Mouse (Mus musculus) left cerebral cortex, adult 18-20 months (tissue): ENCODE results near the gene Zfp11. TPM values are rescaled to one million over a fixed set of nuclear protein-coding genes. Genes with fewer than 3 reads are reported as not detected.
"Not testable (repeated sequence)": the region's sequence is repeated elsewhere in the genome, so short reads cannot be mapped to it uniquely, and the experiment has no call there.

Experiments used
- DNase-seq, 2 experiments: peaks; one replicate each; pipeline ENCODE4 v3.0.0; 2021 to 2022; ENCODE audit warnings: low spot score in 2 of 2, mixed read lengths in 1 of 2
- total RNA-seq, 2 experiments: library from RNA; stranded (reverse); gene quantifications; 2 replicates each; pipeline ENCODE4 v1.2.3; 2021

The Zfp11 gene
- total RNA-seq, 2 experiments from 2014 or later = 6.2 to 7.2 TPM

DNA sequence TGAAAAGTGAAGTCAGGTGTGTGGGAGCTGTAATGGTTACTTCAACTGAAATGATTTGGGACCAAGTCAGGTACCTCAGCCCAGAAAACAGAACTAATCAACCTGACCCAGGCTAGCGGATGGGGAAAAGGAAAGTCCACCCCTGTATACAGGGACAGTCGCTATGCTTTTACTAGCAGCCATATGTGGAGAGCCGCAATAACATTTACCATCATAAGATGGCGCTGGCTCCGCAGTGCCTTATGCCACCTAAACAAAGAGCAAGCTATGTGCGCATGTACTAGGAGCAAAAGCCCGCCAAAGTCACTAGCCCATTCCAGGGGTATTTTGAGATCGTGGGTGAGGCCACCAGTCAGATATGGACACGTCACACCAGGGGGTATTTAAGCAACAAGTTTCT is 49.3 kb downstream of the Zfp11 start:
- not testable (repeated sequence) for DNase-seq

DNA sequence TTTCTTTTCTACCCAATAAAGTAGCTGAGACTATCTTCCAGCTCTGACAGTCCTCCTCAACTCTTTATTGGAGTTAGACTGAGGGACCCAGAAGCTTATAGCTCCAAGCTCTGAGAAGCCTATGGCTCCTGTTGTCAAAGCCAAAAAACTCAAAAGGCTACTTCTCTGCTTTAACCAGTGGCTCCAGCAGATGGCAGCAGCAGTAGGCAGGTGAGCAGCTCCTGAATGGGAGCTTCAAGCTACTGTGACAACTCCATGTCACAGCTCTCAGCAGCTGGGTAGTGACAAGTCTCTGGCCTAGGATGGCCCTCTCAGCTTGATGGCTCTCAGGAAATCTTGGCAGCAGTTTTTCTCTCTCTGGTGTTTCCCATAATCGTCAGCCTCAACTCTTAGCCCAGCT is 58.8 kb downstream of the Zfp11 start:
- DNase-seq = peak; percentile 81 to 83

DNA sequence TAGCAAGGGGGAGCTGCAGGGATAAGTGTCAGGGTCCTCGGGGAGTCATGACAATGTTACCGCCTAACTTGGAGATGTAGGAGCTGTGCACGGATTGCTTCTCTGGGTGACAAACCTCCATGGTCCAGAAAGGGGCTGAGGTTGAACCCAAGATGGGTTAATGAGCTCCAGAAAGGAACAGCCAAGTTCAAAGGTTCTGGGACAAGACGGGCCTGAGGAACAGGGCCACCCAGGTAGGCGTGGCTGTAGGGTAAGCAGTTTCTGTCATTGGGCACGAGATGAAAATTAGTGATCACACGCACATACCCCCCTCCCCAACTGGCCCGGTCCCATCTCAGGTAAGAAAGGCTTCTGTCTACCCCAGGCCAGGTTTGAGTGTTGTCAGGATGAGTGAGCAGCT is 62.4 kb downstream of the Zfp11 start:
- DNase-seq = no peak

Other genes starting within 250 kb of the Zfp11 start
- 100 to 1,000 TPM in 1 of 2 experiments, 10 to 100 TPM in 1; 86.2 to 104 TPM for gene Sfswap, start 168.9 kb downstream of the Zfp11 start, total RNA-seq
- 100 to 1,000 TPM in 1 of 2 experiments, 10 to 100 TPM in 1; 98.9 to 104 TPM for gene Mmp17, start 85.9 kb downstream of the Zfp11 start, total RNA-seq
- not detected for gene Sept14, start 38.4 kb upstream of the Zfp11 start, total RNA-seq
- 10 to 100 TPM; 72.8 to 81.5 TPM for gene Mrps17, start 45.4 kb upstream of the Zfp11 start, total RNA-seq
- gene Nipsnap2, start 55.0 kb upstream of the Zfp11 start, total RNA-seq = 10 to 100 TPM; 77.7 to 81.8 TPM
- 10 to 100 TPM; 21.5 to 21.6 TPM for gene Psph, start 117.3 kb upstream of the Zfp11 start, total RNA-seq
- 10 to 100 TPM; 18.8 to 19.8 TPM for gene Sumf2, start 176.9 kb upstream of the Zfp11 start, total RNA-seq
- 100 to 1,000 TPM; 475 to 476 TPM for gene Chchd2, start 217.4 kb upstream of the Zfp11 start, total RNA-seq
- 1 to 10 TPM; 7.3 to 7.8 TPM for gene Zbed5, start 225.6 kb upstream of the Zfp11 start, total RNA-seq
- gene Phkg1, start 228.4 kb upstream of the Zfp11 start, total RNA-seq = 10 to 100 TPM; 11.0 to 16.6 TPM
- gene Nupr1l, start 238.4 kb upstream of the Zfp11 start, total RNA-seq = 1 to 10 TPM; 1.9 to 2.3 TPM